Comparison of ENCODE assay signal across 8 mouse cellular contexts in genomic region chr16:31508981-31509380, GRCm38 (mm10).
A peak's percentile ranks its signal among the peaks of the same experiment; 100 is the strongest.
DNase-seq lines count a peak whose midpoint lies in the region; ATAC-seq lines count a peak whose summit lies in the region.

No protein-coding gene starts in this region.

- 0 out of 2 replicates have a peak overlapping the region, but pooled peaks have one; percentile 44 for H3K9ac ChIP-seq in embryonic facial prominence, embryonic 13.5 days
- H3K9ac ChIP-seq in midbrain, embryonic 13.5 days (replicated peaks), result peak overlapping the region; percentile 45

- peak overlapping the region; percentile 51 for H3K4me2 ChIP-seq in embryonic facial prominence, embryonic 13.5 days
- H3K4me2 ChIP-seq in midbrain, embryonic 13.5 days (replicated peaks), result peak overlapping the region; percentile 48

- no peaks in the 10 kb centered on the region for H3K27me3 ChIP-seq in embryonic facial prominence, embryonic 13.5 days
- peaks cover 7% of the 10 kb centered on the region; the same call in 1 of the 2 replicates for H3K27me3 ChIP-seq in midbrain, embryonic 13.5 days
- H3K27me3 ChIP-seq in splenic B cell, adult 2 months (ENCODE audit: control insufficient read depth, insufficient read depth, low read length, poor library complexity, severe bottlenecking), result no peaks in the 10 kb centered on the region

- DNase-seq in adrenal gland, postnatal 36 days, result peak; percentile 83 to 84
- DNase-seq in heart, adult 8-10 months (ENCODE audit: low spot score), result peak; percentile 87
- peak; percentile 93 to 94 for DNase-seq in kidney, adult 8-10 months
- peak; percentile 80 for DNase-seq in left cerebral cortex, postnatal 4 days
- peak; percentile 15 for DNase-seq in splenic B cell, adult 2 months (ENCODE audit: low read depth, low spot score)
- no peak for DNase-seq in adipocyte (ENCODE audit: low spot score)

- peaks cover 37% of the 10 kb centered on the region for H3K4me1 ChIP-seq in embryonic facial prominence, embryonic 13.5 days
- peaks cover 24% of the 10 kb centered on the region for H3K4me1 ChIP-seq in midbrain, embryonic 13.5 days (replicated peaks)

- intact Hi-C loops in left cerebral cortex, postnatal 4 days (cut with DNase I), result no loop called here

- H3K27ac ChIP-seq in embryonic facial prominence, embryonic 13.5 days, result peak overlapping the region; percentile 83
- H3K27ac ChIP-seq in midbrain, embryonic 13.5 days, result peak overlapping the region; percentile 72

- peak; percentile 79 for ATAC-seq in embryonic facial prominence, embryonic 13.5 days (ENCODE audit: insufficient number of reproducible peaks, insufficient read depth, low FRiP score, low TSS enrichment, low read depth)
- ATAC-seq in midbrain, embryonic 13.5 days, result peak; percentile 95

- peak overlapping the region; percentile 12; the same call in 1 of the 2 replicates for H3K4me3 ChIP-seq in embryonic facial prominence, embryonic 13.5 days
- H3K4me3 ChIP-seq in midbrain, embryonic 13.5 days (replicated peaks), result peak overlapping the region; percentile 17; the same call in 1 of the 2 replicates

- under 1% methylated on average over 18 of the region's 18 CpGs for WGBS in embryonic facial prominence, embryonic 13.5 days
- under 1% methylated on average over 18 of the region's 18 CpGs for WGBS in midbrain, embryonic 13.5 days

- H3K36me3 ChIP-seq in embryonic facial prominence, embryonic 13.5 days, result no peaks in the 10 kb centered on the region
- H3K36me3 ChIP-seq in midbrain, embryonic 13.5 days, result no peaks in the 10 kb centered on the region
- no peaks in the 10 kb centered on the region for H3K36me3 ChIP-seq in splenic B cell, adult 2 months (ENCODE audit: control insufficient read depth, insufficient read depth, low read length, poor library complexity, severe bottlenecking)

- H3K9me3 ChIP-seq in embryonic facial prominence, embryonic 13.5 days, result no peaks in the 10 kb centered on the region
- H3K9me3 ChIP-seq in midbrain, embryonic 13.5 days, result no peaks in the 10 kb centered on the region
